Comparison of ENCODE assay signal across 12 mouse cellular contexts in genomic region chr14:35112327-35113275, GRCm38 (mm10).
DNase-seq lines count a peak whose midpoint lies in the region; ATAC-seq lines count a peak whose summit lies in the region.
"Had no signal": no experiment of that assay in that cellular context is flagged by ENCODE, and none has a peak within 500 bp of the region (broad histone marks: within the 10 kb centered on the region; RNA-seq: fewer than 3 reads in every experiment).

No protein-coding gene starts in this region.

- H3K27me3 ChIP-seq in midbrain, embryonic 12.5 days, result 0 out of 2 replicates have a peak, but pooled peaks cover 3% of the 10 kb centered on the region
- H3K27me3 ChIP-seq in midbrain, embryonic 10.5 days (ENCODE audit: low read depth, poor library complexity, severe bottlenecking), result no peaks in the 10 kb centered on the region
- H3K27me3 ChIP-seq in hindbrain, embryonic 12.5 days, result no peaks in the 10 kb centered on the region
- H3K27me3 ChIP-seq in neural tube, embryonic 14.5 days (ENCODE audit: control insufficient read depth, insufficient read depth, low read length), result no peaks in the 10 kb centered on the region

- intact Hi-C loops in heart, postnatal 14 days (cut with DNase I), result no loop called here

- no peak overlapping the region for H3K9ac ChIP-seq in midbrain, embryonic 12.5 days (replicated peaks)
- no peak overlapping the region for H3K9ac ChIP-seq in hindbrain, embryonic 12.5 days
- H3K9ac ChIP-seq in neural tube, embryonic 14.5 days (replicated peaks; ENCODE audit: low read depth, low read length), result no peak overlapping the region
- H3K9ac ChIP-seq: heart, embryonic 13.5 days had no signal

- no peaks in the 10 kb centered on the region for H3K9me3 ChIP-seq in midbrain, embryonic 12.5 days
- no peaks in the 10 kb centered on the region for H3K9me3 ChIP-seq in midbrain, embryonic 10.5 days (replicated peaks)
- no peaks in the 10 kb centered on the region for H3K9me3 ChIP-seq in hindbrain, embryonic 12.5 days (replicated peaks)
- no peaks in the 10 kb centered on the region for H3K9me3 ChIP-seq in neural tube, embryonic 14.5 days (ENCODE audit: control insufficient read depth, low read length)
- H3K9me3 ChIP-seq: heart, embryonic 13.5 days had no signal

- H3K4me1 ChIP-seq in midbrain, embryonic 12.5 days, result peaks cover 10% of the 10 kb centered on the region
- peaks cover 3% of the 10 kb centered on the region; the same call in 1 of the 2 replicates for H3K4me1 ChIP-seq in midbrain, embryonic 10.5 days
- peaks cover 12% of the 10 kb centered on the region for H3K4me1 ChIP-seq in hindbrain, embryonic 12.5 days
- peaks cover 15% of the 10 kb centered on the region for H3K4me1 ChIP-seq in neural tube, embryonic 14.5 days (ENCODE audit: control insufficient read depth, insufficient read depth, low read length)

- H3K4me2 ChIP-seq in midbrain, embryonic 12.5 days (replicated peaks), result no peak overlapping the region
- H3K4me2 ChIP-seq in hindbrain, embryonic 12.5 days (replicated peaks), result no peak overlapping the region
- H3K4me2 ChIP-seq in neural tube, embryonic 14.5 days (ENCODE audit: low read depth, low read length), result no peak overlapping the region
- H3K4me2 ChIP-seq: heart, embryonic 13.5 days had no signal

- H3K36me3 ChIP-seq in midbrain, embryonic 12.5 days, result no peaks in the 10 kb centered on the region
- no peaks in the 10 kb centered on the region for H3K36me3 ChIP-seq in midbrain, embryonic 10.5 days
- no peaks in the 10 kb centered on the region for H3K36me3 ChIP-seq in hindbrain, embryonic 12.5 days
- no peaks in the 10 kb centered on the region for H3K36me3 ChIP-seq in neural tube, embryonic 14.5 days (ENCODE audit: control insufficient read depth, insufficient read depth, low read length)
- H3K36me3 ChIP-seq: heart, embryonic 13.5 days had no signal

- no peak overlapping the region for H3K27ac ChIP-seq in midbrain, embryonic 12.5 days (replicated peaks)
- H3K27ac ChIP-seq in midbrain, embryonic 10.5 days (replicated peaks), result no peak overlapping the region
- H3K27ac ChIP-seq in hindbrain, embryonic 12.5 days, result no peak overlapping the region
- H3K27ac ChIP-seq in neural tube, embryonic 14.5 days (ENCODE audit: low read depth, low read length), result no peak overlapping the region
- H3K27ac ChIP-seq: heart, embryonic 13.5 days had no signal

- H3K4me3 ChIP-seq in midbrain, embryonic 12.5 days, result no peak overlapping the region
- no peak overlapping the region for H3K4me3 ChIP-seq in midbrain, embryonic 10.5 days
- no peak overlapping the region for H3K4me3 ChIP-seq in hindbrain, embryonic 12.5 days
- no peak overlapping the region for H3K4me3 ChIP-seq in neural tube, embryonic 14.5 days (ENCODE audit: low read depth, low read length)
- H3K4me3 ChIP-seq: heart, embryonic 13.5 days had no signal

- DNase-seq in heart, adult 11 months, result peak; percentile 82
- no peak for DNase-seq in heart, postnatal 14 days
- no peak for DNase-seq in midbrain, embryonic 10.5 days (ENCODE audit: low spot score)
- DNase-seq in urinary bladder, postnatal 25 days (ENCODE audit: low spot score), result no peak
- DNase-seq in cerebellum, postnatal 4 days (ENCODE audit: low spot score in 2 of 2), result no peak
- DNase-seq: adrenal gland, adult 8-10 months; cerebellum, adult 8-10 months; thymus, postnatal 25 days had no signal

- 45% methylated on average over 11 of the region's 11 CpGs for WGBS in midbrain, embryonic 12.5 days
- 60% methylated on average over 11 of the region's 11 CpGs for WGBS in midbrain, embryonic 10.5 days
- WGBS in hindbrain, embryonic 12.5 days, result 50% methylated on average over 11 of the region's 11 CpGs
- 29% methylated on average over 11 of the region's 11 CpGs for WGBS in neural tube, embryonic 14.5 days

- ATAC-seq in midbrain, embryonic 12.5 days (ENCODE audit: low FRiP score, low read depth), result peak; percentile 61; the same call in 1 of the 2 replicates
- peak; percentile 80 for ATAC-seq in hindbrain, embryonic 12.5 days (ENCODE audit: low FRiP score)
- peak; percentile 76 for ATAC-seq in neural tube, embryonic 14.5 days (ENCODE audit: low read depth)
